Mouse (Mus musculus): ENCODE results near the gene Mki67.
A peak's percentile ranks its signal among the peaks of the same experiment; 100 is the strongest.
"Not testable (repeated sequence)": the region's sequence is repeated elsewhere in the genome, so short reads cannot be mapped to it uniquely, and the experiment has no call there.

The Mki67 gene

DNA sequence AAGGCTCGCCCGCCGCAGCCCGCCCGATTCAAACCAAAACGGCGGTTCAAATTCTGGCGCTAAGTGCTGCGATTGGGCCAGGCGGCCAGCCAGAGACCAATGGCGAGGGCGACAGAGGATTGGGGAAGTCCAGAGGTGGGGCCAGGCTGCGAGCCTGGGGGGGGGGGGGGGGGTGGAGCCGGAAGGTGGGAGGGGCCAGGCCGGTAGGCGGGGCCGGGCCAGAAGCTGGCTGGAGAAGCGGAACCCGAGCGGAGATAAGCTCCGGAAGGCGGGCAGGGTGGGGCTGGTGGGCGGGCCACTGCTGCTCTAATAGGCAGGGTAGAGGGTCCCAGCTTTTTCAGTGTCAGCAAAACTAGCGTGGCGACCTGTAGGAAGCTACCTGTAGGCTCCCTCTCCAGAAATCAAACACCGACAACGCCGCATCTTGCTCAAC, 300 bp upstream of the Mki67 start:
- peak; percentile 95 for DNase-seq

DNA sequence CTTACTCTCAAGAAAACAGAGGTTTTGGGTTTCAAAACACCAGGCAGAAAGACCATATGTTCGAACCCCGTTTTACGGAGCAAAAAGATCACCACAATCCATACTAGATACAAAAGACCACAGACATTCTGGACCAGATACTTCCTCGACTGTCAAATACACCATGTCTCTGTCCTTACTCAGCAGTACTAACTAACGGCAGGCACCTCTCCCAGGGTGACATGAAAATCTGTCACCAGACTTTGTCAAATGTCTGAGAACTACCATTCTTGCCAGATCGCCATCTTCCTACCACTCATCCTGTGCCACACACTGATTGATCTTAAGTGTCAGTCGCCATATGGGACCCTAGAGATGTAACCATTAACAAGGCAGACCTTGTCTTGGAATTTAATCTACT, 995 bp downstream of the Mki67 start:
- no peak for DNase-seq

DNA sequence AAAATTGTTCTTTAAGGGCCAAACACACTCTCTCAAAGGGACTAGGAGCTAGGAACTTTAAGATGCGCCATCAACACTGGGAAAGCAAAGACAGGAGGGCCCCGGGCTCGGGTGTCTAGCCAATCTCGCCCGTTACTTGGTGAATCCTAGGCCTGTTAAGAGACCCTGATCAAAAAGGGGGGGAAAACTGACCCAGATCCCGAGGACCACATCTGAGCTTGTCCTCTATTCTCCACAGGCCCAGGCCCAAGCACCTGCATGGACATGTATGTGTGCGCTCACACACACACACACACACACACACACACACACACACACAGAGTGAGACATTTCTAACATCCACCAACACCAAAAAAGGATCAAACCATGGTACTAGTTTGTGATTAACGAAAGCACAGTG, 2.8 kb downstream of the Mki67 start:
- DNase-seq = no peak

DNA sequence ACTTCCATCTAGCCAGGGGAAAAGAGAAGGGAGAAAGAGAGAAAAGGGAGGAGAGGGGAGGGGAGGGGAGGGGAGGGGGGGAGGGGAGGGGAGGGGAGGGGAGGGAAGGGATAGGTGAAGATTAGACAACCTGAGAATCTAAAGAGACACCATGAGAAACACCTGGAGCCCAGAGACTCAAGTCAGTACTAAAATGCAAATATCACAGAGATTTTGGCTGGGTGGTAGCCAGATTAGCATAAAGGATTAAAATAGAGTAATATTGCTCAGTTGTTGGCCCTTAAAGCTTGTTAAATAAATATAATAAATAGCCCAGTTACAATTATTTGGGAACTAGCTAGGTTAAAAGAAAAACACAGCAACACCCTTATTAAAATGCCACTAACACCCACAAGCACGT, 3.6 kb downstream of the Mki67 start:
- DNase-seq = no peak

DNA sequence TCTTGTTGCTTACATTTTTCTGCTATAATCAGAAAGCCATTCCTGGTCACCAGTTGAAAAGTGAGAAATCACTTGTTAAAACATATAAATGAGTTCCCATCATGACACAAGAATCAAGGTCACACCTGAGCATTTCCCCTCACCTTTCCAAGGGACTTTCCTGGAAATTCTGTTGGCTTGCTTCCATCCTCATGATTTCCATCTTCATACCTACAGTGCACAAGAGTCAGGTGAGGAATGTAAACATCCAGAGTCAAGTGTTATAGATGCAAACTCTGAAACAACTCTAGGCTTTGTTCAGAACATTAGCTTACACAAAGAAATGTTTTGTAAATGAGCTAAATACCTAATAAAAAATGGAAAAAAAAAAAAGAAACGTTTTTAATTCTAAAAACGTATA, 5.5 kb downstream of the Mki67 start:
- no peak for DNase-seq

DNA sequence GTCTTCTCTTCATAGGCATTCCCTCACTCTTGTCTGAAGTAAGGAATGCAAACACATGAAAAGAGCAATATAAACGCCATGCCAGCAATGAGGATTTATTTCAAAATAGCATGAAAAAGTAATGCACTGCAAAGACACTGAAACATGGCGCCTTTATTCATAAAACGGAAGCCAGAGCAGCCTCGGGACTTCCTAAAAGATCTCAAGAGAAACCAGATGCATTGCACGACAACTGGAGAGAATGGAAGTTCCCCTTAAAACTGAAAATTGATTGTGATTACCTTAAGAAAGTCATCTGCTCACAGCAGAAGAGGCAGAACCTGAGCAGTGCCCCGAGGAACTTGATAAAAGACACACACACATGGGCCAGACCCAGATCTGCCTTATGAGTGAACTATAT, 10.4 kb downstream of the Mki67 start:
- DNase-seq = no peak

DNA sequence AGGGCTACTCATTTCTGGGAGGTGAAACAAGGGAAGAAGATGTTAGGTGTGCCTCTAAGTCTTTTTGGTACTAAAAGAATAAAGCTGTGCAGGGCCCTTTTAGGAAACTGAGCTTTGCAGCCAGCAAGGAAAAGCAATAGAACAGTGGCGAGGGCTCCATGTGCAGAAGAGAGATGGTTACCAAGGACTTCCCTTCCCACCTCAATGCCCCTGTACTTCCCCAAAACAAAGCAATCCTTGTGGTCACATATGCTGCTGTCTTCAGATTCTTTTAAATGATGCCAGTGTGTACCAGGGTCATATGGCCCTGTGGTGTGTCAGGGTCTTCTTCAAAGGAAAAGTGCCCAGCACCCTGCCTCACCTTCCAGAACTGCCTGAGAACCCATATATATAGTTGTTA, 11.1 kb downstream of the Mki67 start:
- no peak for DNase-seq

DNA sequence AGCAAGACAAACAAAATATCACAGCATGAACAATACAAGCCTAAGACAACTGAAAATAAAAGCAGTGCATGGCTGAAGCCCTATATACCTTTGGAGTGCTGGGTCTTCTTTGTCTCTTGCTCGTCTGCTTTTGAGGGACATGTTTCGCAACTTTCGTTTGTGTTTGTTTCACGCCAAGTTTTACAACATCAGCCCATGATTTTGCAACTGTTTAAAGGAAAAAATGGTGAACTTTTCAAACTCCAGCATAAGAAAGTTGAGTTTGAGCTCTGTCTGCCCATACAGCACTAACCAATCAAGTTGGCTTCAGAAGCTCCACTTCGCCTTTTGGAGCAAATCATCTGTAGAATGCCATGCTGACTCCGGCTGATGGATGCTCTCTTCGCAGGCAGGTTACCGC, 11.9 kb downstream of the Mki67 start:
- DNase-seq = no peak

DNA sequence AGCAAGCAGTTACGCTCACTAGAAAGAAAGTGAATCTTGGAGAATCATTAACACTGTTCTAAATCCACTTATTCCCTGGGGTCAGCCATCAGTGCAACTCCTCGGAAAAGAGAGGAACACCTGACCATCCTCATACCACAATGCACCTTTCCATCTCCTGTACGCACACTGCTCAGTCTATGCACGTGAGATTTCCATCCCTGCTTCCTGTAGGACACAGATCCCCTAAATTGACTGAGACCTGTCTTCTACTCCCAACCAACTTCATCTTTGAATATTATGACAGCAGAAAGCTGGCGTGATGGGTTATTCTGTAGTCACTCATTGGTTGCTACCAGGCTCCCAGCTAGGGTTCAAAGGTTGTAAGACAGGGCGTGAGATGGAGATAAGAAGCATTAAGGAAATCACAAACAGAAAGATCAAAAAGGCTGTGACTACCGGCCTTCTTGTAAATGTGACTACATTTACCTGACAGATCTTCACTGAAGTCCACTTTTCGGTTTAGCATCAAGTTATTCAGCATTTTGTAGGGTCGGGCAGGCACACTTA, 12.5 kb downstream of the Mki67 start:
- no peak for DNase-seq

DNA sequence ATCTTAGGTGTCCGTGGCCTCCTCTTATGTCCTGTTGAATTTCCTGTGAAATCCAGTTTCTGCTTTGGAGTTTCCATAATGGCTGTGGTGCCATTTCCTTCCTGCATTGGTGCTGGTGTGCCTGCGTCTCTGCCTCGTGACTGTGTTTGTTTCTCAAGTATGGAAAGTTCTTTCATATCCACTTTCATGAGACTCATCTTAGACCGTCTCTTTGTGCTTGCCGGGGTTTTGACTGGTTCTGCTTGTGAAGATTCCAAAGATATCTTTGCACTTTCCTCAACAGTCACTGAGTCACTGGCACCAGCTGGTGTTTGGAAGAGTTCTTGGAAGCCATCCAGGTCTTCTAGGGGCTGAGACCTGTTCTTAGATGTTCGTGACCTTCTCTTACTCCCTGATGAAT, 16.8 kb downstream of the Mki67 start:
- DNase-seq = peak; percentile 37

DNA sequence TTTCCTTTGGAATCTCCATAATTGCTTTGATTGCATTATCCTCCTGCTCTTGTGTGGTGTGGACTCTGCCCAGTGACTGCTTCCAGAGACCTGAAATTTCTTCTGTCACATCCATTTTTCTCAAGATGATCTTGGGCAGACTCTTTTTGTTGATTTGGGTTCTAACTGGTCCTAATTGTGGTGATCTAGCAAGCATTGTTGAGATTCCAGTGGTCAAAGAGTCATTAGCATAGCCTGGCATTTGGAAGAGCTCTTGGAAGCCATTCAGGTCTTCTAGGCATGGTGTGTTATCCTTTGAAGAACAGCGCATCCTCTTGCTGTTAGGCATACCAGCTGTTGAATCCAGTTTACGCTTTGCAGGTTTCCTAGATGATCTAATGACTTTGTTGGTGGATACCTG, 17.8 kb downstream of the Mki67 start:
- DNase-seq = no peak

DNA sequence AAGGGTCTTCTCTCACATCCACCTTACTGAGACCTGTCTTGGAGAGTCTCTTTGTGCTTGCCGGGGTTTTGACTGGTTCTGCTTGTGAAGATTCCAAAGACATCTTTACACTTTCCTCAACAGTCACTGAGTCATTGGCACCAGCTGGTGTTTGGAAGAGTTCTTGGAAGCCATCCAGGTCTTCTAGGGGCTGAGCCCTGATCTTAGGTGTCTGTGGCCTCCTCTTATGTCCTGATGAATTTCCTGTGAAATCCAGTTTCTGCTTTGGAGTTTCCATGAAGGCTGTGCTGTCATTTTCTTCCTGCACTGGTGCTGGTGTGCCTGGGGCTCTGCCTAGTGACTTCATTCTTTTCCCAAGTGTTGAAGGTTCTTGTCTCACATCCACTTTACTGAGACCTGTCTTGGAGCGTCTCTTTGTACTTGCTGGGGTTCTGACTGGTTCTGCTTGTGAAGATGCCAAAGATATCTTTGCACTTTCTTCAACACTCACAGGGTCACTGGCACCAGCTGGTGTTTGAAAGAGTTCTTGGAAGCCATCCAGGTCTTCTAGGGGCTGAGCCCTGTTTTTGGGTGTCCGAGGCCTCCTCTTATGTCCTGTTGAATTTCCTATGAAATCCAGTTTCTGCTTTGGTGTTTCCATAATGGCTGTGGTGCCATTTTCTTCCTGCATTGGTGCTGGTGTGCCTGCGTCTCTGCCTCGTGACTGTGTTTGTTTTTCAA, 19.0 kb downstream of the Mki67 start:
- peak; percentile 82 for DNase-seq

DNA sequence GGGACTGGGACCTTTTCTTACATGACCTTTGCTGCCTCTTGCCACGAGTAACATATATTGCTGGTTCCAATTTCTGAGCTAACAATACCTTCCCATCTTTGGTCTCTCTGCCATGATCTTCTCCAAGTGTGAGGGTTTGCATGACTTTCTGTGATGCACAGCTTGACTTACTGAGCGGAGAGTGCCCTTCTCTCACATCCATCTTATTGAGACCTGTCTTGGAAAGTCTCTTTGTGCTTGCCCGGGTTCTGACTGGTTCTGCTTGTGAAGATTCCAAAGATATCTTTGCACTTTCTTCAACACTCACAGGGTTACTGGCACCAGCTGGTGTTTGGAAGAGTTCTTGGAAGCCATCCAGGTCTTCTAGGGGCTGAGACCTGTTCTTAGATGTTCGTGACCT, 20.0 kb downstream of the Mki67 start:
- DNase-seq = peak; percentile 28

DNA sequence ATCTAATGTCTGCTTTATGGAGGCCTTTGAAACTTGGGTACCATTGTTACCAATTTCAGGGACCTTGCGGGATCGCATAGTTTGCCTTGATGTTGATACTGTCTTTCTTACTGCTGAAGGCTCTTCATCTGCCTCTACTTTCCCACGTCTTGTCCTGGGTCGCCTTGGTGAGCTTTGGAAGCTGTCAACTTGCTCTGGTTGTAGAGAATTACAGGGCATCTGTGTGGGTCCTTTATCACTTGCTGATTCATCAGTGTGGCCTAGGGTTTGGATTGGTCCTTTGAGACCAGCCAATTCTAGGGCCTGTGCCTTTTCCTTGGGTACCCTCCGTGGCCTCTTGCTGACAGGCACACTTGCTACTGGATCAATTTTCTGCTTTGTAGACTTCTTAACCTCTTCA, 21.4 kb downstream of the Mki67 start:
- no peak for DNase-seq

DNA sequence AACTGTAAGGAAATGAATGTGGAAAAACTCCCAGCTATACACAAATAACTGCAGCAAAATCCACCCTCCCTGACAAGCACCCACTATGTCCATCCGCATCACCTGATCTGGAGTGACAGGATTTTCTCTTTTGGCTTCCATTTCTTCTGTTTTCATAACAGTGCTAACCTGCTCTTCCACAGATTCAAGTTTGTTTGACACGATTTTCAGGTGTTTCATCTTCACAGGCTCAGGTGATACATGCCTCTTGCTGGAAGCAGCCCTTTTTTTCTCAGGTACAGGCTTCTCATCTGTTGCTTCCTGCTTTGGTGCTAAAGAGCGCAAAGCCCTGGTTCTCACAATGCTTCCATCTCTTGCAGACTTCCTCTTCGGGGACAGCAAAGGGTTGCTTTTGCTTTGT, 22.0 kb downstream of the Mki67 start:
- DNase-seq = no peak

DNA sequence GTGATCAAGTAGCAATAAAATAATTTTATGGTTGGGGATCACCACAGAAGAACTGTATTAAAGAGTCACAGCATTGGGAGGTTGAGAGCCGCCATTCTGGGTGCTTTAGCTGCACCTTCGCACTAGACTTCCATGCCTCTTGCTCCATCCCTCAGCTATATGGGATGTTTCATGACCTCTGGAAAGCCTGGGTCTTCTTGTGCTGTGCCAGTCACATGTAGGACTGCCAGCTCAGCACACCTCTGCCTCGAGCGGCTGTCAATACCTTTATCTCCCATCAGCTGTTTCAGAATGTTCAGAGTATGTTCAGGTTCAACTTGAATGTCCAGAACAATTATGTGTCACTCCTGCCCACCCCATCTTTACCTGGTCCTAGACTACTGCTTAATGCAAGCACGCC, 24.2 kb downstream of the Mki67 start:
- DNase-seq = no peak

DNA sequence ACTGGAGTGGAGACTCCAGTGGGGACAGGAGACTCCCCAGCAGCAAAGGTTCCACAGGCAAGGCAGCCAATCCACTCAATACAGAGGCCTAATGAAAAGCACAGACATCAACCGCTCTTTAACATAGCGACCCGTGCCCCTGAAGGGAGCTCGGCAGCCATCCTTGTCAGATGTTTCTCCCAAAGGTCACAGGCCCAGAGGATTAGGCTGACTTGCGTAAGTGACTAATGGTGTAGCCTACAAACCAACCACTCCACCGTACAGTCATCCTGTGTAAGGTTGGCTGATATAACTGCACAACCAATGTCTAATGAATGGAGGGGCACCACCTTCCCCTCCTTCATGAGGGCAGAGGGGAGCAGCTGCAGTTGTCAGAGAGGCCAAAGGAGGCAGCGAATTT, 26.8 kb downstream of the Mki67 start:
- DNase-seq = no peak

DNA sequence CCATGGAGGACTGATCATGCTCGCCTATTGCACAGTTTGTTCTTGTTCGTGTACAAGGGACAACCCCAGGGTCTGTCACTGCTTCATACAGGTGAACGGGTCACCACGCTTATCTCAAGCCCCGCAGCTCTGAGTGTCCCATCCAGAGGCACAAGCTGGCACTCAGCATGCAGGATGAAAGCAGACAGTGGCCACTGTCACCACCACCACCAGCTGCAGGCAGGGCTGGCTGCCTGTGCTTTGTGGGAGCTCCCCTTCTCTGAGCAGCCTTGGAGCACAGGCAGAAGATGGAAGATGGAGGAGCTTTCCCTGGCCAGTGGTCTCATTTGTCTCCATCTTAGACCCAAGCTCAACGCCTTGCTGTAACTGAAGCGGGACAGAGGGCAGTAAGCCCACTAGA, 31.2 kb downstream of the Mki67 start:
- no peak for DNase-seq

DNA sequence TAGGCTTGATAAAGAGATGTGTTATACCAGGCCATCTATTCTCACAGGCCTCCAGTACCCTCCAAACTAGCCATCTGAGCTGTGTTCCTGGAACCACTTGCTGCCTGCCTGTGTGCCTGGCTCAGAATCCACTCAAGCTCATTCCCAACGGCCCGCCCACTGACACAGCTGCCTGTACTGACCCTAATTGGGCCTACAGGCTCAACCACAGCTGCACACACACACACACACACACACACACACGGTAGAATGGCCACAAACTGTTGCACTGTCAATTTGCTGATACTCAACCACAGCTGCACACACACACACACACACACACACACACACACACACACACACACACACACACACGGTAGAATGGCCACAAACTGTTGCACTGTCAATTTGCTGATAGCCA, 32.1 kb downstream of the Mki67 start:
- DNase-seq = not testable (repeated sequence)

DNA sequence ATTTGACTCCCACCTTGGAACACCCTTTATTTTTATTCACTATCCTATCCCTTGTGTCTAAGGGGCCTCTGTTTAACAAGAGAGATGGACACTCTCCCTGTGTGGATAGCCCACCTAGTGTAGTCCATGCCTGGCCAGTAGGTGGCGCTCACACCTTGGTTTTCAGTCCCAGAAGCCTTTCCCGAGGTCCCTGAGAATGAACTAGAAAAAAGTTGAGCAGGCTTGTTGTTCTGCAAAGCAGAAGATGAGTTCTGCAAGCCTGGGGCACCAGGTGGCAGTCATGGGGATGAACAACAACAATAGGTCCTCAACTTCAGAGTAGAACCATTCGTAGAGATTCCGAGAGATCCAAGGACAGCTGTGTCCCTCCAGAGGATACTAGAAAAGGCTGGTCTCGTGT, 35.8 kb downstream of the Mki67 start:
- peak; percentile 86 for DNase-seq

DNA sequence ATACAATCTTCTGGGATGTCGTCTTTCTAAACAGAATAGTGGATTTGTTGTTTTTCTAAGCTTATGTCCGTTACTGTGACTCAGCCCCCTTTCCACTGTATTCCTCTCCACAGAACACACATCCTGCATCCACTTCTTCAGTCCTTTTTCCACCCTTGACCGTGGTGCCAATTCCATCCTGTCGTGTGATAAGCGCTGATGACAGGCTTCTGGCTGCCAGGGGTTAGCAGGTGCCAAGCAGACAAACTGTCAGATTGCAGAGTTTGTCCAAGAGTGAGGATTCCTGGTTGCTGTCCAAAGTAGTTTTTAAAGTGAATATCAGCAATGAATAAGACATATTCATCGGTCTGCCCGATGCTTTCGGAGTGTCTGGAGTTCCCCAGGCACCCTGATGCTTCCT, 39.4 kb downstream of the Mki67 start:
- peak; percentile 56 for DNase-seq

DNA sequence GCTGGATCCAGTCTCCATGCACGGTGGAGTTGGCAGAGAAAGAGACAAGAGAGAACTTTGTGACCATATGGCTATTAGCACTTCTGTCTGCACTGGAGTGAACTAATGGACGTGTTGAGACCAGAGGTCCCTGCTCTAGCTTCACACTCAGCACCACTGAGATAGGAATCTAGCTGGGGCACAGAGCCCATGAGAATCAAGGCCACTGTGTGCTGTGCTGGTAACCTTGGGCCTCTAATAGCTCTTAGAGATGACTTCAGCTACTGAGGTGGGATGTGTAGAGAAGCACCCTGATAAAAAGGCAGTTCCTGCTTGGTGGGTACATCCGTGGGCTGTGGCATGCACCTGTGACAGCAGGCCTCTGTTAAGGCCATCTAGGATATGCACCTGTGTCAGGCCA, 42.6 kb downstream of the Mki67 start:
- no peak for DNase-seq

DNA sequence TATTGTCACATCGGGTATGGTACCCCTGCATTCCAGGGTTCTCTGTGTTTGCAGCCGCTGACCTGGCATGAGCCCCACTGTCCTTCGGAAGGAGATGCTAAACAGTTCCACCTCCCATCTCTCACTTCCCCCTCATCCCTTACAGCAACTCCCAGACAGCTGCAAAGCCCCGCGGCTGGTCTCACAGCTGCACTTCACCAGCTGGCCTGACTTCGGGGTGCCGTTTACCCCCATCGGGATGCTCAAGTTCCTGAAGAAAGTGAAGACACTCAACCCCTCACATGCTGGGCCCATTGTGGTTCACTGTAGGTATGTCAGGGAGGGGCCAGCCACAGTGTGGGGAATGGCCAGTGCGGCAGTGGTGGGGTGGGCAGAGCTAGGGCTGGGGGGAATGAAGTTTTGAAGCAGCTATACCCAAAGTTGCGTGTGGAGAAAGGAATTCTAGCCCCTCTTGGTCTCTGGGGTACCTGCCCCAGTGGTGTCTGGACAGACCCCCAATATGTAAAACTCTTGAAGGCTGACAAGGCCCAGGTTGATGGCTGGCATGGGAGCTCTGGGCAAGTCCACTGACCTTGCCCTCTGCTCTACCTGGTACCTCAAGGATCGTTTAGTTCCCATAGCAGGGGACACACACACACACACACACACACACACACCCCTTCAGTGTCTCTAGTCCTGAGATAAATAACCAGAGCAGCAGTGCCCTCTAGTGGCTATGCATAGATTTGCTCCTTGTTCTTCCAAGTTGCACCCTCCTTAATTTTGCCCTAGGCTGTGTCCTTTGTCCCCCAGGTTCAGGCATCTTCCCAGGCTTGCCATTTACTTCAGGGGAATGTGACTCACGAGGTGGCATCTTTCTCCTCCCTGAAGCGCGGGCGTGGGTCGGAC, 47.1 kb downstream of the Mki67 start:
- peak; percentile 84 for DNase-seq

DNA sequence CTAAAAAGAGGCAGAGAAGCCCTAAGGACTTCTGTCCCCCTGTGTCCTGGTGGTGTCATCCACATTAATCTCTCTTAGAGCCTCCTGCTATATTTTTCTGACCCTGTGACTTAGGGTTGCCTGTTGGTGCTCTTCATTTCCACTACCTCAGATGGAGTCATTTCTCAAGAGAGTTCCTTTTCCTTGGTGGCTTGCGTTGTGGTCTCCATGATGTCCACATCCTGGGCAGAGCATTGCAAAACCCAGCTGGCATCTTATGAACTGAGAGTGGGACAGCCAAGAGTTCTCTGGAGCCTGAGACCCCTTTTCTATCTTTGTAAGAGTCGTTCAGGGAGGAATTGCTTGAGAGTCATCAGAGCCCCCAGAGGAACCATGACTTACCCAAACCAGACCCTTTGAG, 49.8 kb downstream of the Mki67 start:
- no peak for DNase-seq
